Mouse (Mus musculus): ENCODE data around the gene Steap1.

Steap1 gene

GRCm38 (mm10) chr5:5688228-5688627, 60.9 kb downstream of the Steap1 start:
- DNase-seq (ENCODE audit: low read depth, low spot score) = no peak

GRCm38 (mm10) chr5:5686973-5687372, 62.2 kb downstream of the Steap1 start:
- DNase-seq (ENCODE audit: low read depth, low spot score) = no peak
